Mouse (Mus musculus) limb, embryonic 12.5 days (tissue): ENCODE data around the gene Spg11. TPM values are rescaled to one million over a fixed set of nuclear protein-coding genes. Genes with fewer than 3 reads are reported as not detected.

Source experiments
- ATAC-seq: fragments of 200-750 bp; cut with Nextera tagmentation; 2 replicates; pipeline ENCODE4 v1.8.0; 2017; ENCODE audit warnings: low read depth, moderate TSS enrichment; ENCODE audit not compliant: insufficient number of reproducible peaks, insufficient read depth, low FRiP score, low TSS enrichment
- H3K27ac ChIP-seq: fragments of 300-500 bp; sonication (generic); 2 replicates; pipeline ENCODE4 v1.5.1; 2016; ENCODE audit warnings: mild to moderate bottlenecking, moderate library complexity
- H3K27me3 ChIP-seq: fragments of 300-500 bp; sonication (generic); 2 replicates; pipeline ENCODE4 v1.6.1; 2016; ENCODE audit warnings: mild to moderate bottlenecking, moderate library complexity
- H3K36me3 ChIP-seq: fragments of 300-500 bp; sonication (generic); 2 replicates; pipeline ENCODE4 v1.6.1; 2016; ENCODE audit warnings: mild to moderate bottlenecking, moderate library complexity
- H3K4me1 ChIP-seq: fragments of 300-500 bp; sonication (generic); replicated peaks from 2 replicates; pipeline ENCODE4 v1.6.1; 2016
- H3K4me2 ChIP-seq: fragments of 300-500 bp; sonication (generic); 2 replicates; pipeline ENCODE4 v1.6.1; 2016; ENCODE audit warnings: mild to moderate bottlenecking, moderate library complexity
- H3K4me3 ChIP-seq: fragments of 300-500 bp; sonication (generic); replicated peaks from 2 replicates; pipeline ENCODE4 v1.5.1; 2016; ENCODE audit warnings: mild to moderate bottlenecking
- H3K9ac ChIP-seq: fragments of 300-500 bp; sonication (generic); replicated peaks from 2 replicates; pipeline ENCODE4 v1.6.1; 2016; ENCODE audit warnings: mild to moderate bottlenecking, moderate library complexity
- H3K9me3 ChIP-seq: fragments of 300-500 bp; sonication (generic); 2 replicates; pipeline ENCODE4 v1.6.1; 2016; ENCODE audit warnings: mild to moderate bottlenecking, moderate library complexity
- WGBS: fragments of 180-500 bp; shearing (Covaris S2); methylation state at CpG from one replicate; pipeline ENCODE4 v1.1.7; 2016; 5-methylcytosine and 5-hydroxymethylcytosine counted together
- polyA plus RNA-seq: library from polyadenylated mRNA; unstranded; fragments of >200 nt; fragmentation: Nextera tagmentation; extraction: Ambion mirVana; gene quantifications from 2 replicates; pipeline ENCODE4 v1.2.1, GENCODE M21; 2016

The Spg11 gene
- polyA plus RNA-seq, 1 experiment from 2014 or later, result 12.1 TPM

DNA sequence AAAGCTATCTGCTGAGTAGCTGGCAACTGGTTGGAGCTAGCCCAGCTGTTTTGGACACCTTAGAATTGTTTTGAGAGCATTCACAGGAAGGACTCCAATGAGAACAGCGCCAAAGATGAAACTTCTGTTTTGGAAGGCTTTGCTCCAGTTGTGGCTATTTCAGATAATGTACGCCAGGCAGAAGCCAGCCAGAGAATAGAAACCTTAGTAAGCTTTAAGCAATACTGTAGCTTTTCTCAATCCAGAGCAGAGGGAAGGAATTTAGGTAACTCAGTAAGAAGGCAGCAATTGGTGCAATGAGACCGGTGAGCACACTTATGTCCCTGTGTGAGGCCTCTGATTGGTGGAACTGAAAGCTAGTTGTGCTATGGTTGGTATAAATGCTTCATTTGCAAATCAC is 24.9 kb upstream of the Spg11 start:
- H3K4me1 ChIP-seq, result no peaks in the 10 kb centered on the region
- no peak overlapping the region for H3K9ac ChIP-seq
- WGBS, result 87% methylated on average over 3 of the region's 3 CpGs
- H3K9me3 ChIP-seq, result no peaks in the 10 kb centered on the region
- H3K4me2 ChIP-seq, result no peak overlapping the region
- no peak for ATAC-seq
- no peak overlapping the region for H3K27ac ChIP-seq
- H3K4me3 ChIP-seq, result no peak overlapping the region
- no peaks in the 10 kb centered on the region for H3K27me3 ChIP-seq
- H3K36me3 ChIP-seq, result no peaks in the 10 kb centered on the region

DNA sequence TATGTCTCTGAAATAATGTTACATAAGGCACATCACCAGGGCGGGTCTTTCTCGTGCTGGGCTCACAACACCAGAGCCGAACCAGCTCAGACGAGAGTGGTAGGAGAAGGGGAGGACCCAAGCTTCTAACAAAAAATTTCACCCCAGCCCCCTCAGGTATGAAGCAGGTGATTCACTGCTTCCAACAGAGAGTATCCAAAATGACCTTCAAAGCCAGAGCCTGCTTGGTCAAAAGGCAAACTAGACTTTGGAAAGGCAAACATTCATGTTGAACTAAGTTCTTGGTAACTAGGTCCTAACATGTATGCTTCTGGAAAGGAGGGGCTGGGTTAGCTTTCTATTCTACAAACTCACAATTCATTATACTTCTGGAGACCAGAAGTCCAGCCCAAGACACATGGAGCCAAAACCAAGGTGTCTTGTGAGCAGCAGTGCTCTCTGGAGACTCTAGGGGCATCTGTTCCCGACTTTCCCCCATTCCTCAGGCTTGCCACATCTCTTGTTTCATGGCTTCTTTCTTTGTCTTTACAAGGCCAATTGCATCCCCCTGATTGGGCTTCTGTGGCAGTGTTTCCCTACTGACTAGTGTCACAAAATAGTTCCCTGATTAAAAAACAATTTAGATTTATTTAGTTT is 23.3 kb upstream of the Spg11 start:
- Histone ChIP-seq H3K27ac (no peak overlapping the region), H3K4me2 (no peak overlapping the region), H3K36me3 (no peaks in the 10 kb centered on the region), H3K9ac (no peak overlapping the region), H3K27me3 (no peaks in the 10 kb centered on the region), H3K4me1 (no peaks in the 10 kb centered on the region), H3K4me3 (no peak overlapping the region), H3K9me3 (no peaks in the 10 kb centered on the region)
- no peak for ATAC-seq
- 76% methylated on average over 5 of the region's 5 CpGs for WGBS

- ATAC-seq, result no peak
Measured at GRCm38 (mm10) chr2:122140815-122141214, 22.6 kb upstream of the Spg11 start.

GRCm38 (mm10) chr2:122137839-122138465 is 19.8 kb upstream of the Spg11 start:
- Histone ChIP-seq H3K9me3 (no peaks in the 10 kb centered on the region), H3K36me3 (no peaks in the 10 kb centered on the region), H3K4me1 (no peaks in the 10 kb centered on the region), H3K4me3 (no peak overlapping the region), H3K27ac (no peak overlapping the region), H3K9ac (no peak overlapping the region), H3K4me2 (no peak overlapping the region), H3K27me3 (no peaks in the 10 kb centered on the region)
- 58% methylated on average over 5 of the region's 5 CpGs for WGBS
- no peak for ATAC-seq

More at GRCm38 (mm10) chr2:122140815-122141214, 22.6 kb upstream of the Spg11 start:
- H3K4me3 ChIP-seq, result no peak overlapping the region
- H3K4me2 ChIP-seq, result no peak overlapping the region
- H3K27me3 ChIP-seq, result no peaks in the 10 kb centered on the region
- no peaks in the 10 kb centered on the region for H3K36me3 ChIP-seq
- H3K9ac ChIP-seq, result no peak overlapping the region
- H3K9me3 ChIP-seq, result no peaks in the 10 kb centered on the region
- no peaks in the 10 kb centered on the region for H3K4me1 ChIP-seq
- no peak overlapping the region for H3K27ac ChIP-seq
- WGBS, result 70% methylated on average over 2 of the region's 2 CpGs

- no peak for ATAC-seq
Measured at GRCm38 (mm10) chr2:122132618-122133017, 14.4 kb upstream of the Spg11 start.

DNA sequence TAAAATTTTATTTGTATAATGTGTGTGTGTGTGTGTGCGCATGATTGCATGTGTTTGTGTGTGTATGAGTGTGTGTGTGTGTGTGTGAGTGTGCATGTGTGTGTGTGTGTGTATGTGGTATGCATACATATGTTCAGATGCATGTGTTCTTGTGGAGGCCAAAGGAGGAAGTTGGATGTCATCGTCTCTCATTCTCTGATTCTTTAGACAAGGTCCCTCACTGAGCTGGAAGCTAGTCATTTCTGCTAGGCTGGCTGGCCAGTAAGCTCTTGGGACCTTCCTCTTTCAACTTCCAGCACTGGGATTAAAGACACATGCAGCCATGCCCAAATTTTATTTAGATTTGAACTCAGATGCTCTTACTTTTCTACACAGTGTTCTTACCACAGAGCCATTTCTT is 13.9 kb upstream of the Spg11 start:
- Histone ChIP-seq H3K4me1 (no peaks in the 10 kb centered on the region), H3K27me3 (no peaks in the 10 kb centered on the region), H3K4me2 (no peak overlapping the region), H3K9ac (no peak overlapping the region), H3K9me3 (no peaks in the 10 kb centered on the region), H3K36me3 (no peaks in the 10 kb centered on the region), H3K27ac (no peak overlapping the region), H3K4me3 (no peak overlapping the region)
- WGBS, result 91% methylated on average over 2 of the region's 2 CpGs
- no peak for ATAC-seq

More at GRCm38 (mm10) chr2:122132618-122133017, 14.4 kb upstream of the Spg11 start:
- no peak overlapping the region for H3K4me2 ChIP-seq
- no peaks in the 10 kb centered on the region for H3K27me3 ChIP-seq
- H3K27ac ChIP-seq, result no peak overlapping the region
- H3K36me3 ChIP-seq, result no peaks in the 10 kb centered on the region
- no peak overlapping the region for H3K4me3 ChIP-seq
- H3K9me3 ChIP-seq, result no peaks in the 10 kb centered on the region
- no peaks in the 10 kb centered on the region for H3K4me1 ChIP-seq
- 86% methylated on average over 2 of the region's 2 CpGs for WGBS
- H3K9ac ChIP-seq, result no peak overlapping the region

DNA sequence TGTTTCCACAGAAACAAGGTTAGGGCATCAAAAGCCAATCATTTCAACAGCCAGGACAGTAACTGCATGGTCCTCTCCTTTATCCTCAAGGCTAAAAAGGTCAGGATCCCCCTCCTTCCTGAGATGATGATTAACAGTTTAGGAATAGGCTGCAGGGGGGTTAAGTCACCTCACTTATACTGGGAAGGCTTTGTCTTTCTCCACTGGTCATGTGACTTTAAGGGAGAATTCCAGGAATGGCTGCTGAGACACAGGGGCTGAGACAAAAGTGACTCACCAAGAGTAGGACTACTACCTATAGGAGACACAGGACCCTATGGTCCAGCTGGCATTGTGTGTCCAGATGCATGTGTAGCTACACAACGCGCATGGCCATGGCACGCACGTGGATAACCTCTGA is 9.4 kb upstream of the Spg11 start:
- Histone ChIP-seq H3K27ac (no peak overlapping the region), H3K36me3 (no peaks in the 10 kb centered on the region)
- 92% methylated on average over 4 of the region's 4 CpGs for WGBS

DNA sequence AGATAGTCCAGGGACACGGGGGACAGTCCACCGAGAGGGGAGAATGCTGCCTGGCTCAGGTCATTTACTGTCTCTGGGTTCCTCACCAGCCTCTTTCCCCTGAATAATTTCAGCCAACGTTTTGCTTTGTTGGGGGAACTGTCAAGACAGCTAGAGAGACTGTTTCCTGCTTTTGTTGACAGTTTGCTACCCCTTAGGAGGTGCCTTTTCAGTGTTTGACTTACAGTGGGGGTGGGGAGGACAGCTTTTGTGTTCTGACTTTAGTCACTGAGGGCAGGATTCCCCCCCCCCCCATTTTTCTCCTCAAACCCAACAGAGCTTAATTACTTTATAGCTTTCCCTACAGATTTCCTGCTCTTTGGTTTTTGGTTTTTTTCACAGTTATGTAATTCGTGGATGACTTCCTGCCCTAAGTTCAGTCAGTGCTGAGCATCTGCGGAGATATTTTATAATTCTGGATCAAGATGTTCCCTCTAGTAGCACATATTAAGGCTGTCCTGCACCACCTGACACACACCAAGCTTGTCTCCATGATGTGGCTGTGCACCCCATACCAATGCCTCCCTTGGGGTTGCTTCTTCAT is 8.7 kb upstream of the Spg11 start:
- H3K27me3 ChIP-seq, result 0 out of 2 replicates have a peak, but pooled peaks cover 2% of the 10 kb centered on the region
- no peak overlapping the region for H3K4me3 ChIP-seq
- 56% methylated on average over 5 of the region's 5 CpGs for WGBS
- H3K9ac ChIP-seq, result no peak overlapping the region
- no peak overlapping the region for H3K4me2 ChIP-seq
- no peaks in the 10 kb centered on the region for H3K9me3 ChIP-seq
- no peak for ATAC-seq
- no peaks in the 10 kb centered on the region for H3K4me1 ChIP-seq
- H3K27ac ChIP-seq, result no peak overlapping the region
- H3K36me3 ChIP-seq, result no peaks in the 10 kb centered on the region

More for the DNA sequence above, 9.4 kb upstream of the Spg11 start:
- Histone ChIP-seq H3K27me3 (0 out of 2 replicates have a peak, but pooled peaks cover 2% of the 10 kb centered on the region), H3K4me3 (no peak overlapping the region), H3K9ac (no peak overlapping the region), H3K4me2 (no peak overlapping the region), H3K4me1 (no peaks in the 10 kb centered on the region), H3K9me3 (no peaks in the 10 kb centered on the region)
- ATAC-seq, result no peak

DNA sequence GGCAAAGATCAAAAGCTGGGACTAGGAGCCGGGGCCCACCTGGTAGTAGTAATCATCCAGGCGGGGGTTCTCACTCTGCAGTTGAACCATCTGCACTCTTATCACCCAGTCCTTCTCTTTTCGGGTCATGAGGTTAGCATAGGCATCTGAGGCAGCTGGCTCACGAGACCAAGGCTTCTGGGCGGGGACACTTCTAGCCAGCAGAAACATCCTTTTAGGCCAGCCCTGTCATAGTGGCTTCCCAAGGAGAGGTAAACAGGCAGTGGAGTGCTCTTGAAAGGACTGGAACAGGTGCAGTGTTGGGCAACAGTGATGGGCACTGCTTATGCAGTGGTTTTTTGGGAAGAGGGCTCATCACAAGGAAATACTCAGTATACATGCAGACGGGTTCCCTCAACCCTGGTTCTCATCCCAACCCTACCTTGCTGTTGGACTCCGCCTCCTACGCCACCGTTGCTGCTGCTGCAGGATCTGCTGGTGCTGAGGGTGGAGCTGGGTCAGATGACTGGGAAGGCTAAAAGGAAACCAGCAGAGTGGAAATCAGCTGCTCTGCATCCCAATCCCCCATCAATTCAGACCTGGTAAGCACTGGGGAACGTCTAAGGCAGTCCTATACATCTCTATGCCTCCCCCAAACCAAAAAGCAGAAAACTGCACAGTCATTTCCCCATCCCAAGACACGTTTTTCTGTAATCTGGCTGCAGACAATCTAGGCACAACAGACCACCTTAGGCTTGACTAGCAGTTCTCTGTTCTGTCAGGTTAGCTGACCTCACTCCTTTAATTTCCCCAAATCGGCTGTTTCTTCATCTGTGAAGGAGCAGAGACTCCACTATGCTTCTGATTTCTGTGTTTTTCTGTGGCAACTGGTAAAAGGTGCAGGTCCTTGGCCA is 7.7 kb upstream of the Spg11 start:
- WGBS, result 49% methylated on average over 12 of the region's 12 CpGs
- ATAC-seq, result no peak
- Histone ChIP-seq H3K9ac (no peak overlapping the region), H3K36me3 (no peaks in the 10 kb centered on the region), H3K27ac (no peak overlapping the region), H3K4me3 (no peak overlapping the region), H3K27me3 (0 out of 2 replicates have a peak, but pooled peaks cover 2% of the 10 kb centered on the region), H3K9me3 (no peaks in the 10 kb centered on the region), H3K4me1 (no peaks in the 10 kb centered on the region), H3K4me2 (no peak overlapping the region)

- Histone ChIP-seq H3K36me3 (peaks cover 23% of the 10 kb centered on the region), H3K9me3 (no peaks in the 10 kb centered on the region), H3K4me1 (0 out of 2 replicates have a peak, but pooled peaks cover 3% of the 10 kb centered on the region), H3K4me3 (no peak overlapping the region), H3K9ac (no peak overlapping the region), H3K4me2 (peak overlapping the region; percentile 59; the same call in 1 of the 2 replicates), H3K27ac (no peak overlapping the region), H3K27me3 (no peaks in the 10 kb centered on the region)
- 92% methylated on average over 2 of the region's 2 CpGs for WGBS
- no peak for ATAC-seq
Measured at GRCm38 (mm10) chr2:122116888-122117287, 1.3 kb downstream of the Spg11 start.

DNA sequence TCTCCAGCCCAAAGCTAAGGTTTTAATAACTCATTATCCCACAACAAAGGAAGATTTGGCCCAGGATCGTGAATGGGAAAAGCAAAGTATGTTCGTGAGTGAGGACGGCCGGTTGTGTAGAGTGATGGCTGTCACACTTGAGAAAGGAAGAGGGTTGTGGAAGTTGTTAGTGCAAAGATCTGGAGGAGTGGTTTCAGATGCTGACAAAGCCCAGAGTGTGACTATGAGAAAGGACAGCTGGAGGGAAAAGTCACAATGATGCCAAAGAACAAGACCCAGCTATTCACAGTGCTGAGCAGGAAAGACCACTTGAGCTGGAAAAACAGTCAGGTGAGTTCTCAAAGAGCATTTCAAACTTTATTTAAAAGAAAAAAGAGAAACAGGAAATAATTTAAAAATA is 8.5 kb downstream of the Spg11 start:
- no peak overlapping the region for H3K4me3 ChIP-seq
- no peak overlapping the region for H3K9ac ChIP-seq
- H3K27ac ChIP-seq, result no peak overlapping the region
- no peaks in the 10 kb centered on the region for H3K4me1 ChIP-seq
- no peaks in the 10 kb centered on the region for H3K9me3 ChIP-seq
- peaks cover 85% of the 10 kb centered on the region for H3K36me3 ChIP-seq
- ATAC-seq, result no peak
- no peaks in the 10 kb centered on the region for H3K27me3 ChIP-seq
- H3K4me2 ChIP-seq, result no peak overlapping the region
- 94% methylated on average over 4 of the region's 4 CpGs for WGBS
